Mouse (Mus musculus) adrenal gland, adult (tissue): ENCODE measurements around the gene Adam12.

ENCODE experiments used
- DNase-seq, 2 experiments: peaks; one replicate each; pipeline ENCODE4 v3.0.0; 2022 to 2023; ENCODE audit warnings: low spot score in 1 of 2; ENCODE audit not compliant: inconsistent age in 2 of 2

Gene Adam12

DNA sequence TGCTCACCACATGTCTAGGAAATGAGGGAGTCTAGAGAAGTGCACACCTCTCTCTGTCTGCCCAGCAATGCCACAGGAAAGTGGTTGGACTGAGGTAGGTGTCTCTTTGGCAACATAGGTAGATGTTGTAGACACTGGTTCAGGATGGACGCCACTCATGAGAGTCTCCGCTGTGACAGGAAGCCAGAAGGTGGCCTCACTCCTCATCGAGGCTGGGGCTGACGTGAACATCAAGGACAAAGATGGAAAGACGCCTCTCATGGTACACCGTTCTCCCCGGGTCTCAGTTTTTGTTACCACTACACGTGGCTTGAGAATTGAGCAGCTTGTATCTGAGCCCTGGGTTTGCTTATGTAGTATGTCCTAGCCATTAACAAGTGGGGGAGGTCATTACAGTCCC, 352.2 kb downstream of the Adam12 start:
- DNase-seq: no peak

DNA sequence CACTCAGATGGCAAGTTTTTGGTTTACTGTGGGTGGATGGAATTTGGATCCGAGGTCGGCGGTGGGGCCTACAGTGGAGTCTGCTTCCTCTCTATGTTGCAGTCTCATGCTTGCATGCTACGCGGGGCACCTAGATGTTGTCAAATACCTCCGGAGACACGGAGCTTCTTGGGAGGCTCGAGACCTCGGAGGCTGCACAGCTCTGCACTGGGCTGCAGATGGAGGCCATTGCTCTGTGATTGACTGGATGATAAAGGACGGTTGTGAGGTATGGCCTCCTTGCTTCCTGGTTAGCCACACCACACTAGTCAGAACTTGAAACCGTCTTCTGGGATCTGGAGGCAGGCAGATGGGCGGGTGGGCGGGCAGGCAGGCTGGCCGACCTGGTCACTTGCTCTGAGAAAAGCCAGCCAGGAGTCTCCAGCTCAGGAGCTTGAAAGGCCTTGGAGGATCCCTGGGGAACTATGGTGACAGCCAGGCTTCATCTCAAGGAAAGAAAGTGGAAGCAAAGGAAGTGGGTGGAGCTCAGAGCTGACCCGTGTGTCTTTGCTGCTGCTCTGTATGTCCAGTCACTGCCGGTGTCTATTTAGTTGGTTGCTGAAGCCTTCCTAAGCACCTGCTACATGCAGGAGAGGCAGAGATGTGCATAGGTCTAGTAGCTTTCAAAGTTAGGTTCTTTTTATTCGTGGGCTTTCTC, 355.2 kb downstream of the Adam12 start:
- DNase-seq: no peak

DNA sequence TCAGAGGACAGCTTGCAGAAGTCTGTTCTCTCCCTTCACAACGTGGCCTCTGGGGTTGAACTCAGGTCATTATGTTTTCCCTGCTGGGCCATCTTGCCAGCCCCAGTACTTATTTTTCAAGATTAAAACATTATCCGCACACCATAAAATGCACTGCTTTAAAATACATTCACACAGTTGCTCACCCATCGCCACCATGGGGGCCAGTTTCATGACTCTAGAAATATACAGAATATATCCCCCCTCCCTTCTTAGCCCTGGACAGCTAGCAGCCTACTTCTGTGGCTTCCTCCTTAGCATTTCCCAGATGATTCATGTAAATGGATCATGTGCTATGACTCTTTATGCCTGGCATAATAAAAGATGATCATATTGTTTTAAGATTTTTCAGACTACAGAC, 355.8 kb downstream of the Adam12 start:
- no peak for DNase-seq

DNA sequence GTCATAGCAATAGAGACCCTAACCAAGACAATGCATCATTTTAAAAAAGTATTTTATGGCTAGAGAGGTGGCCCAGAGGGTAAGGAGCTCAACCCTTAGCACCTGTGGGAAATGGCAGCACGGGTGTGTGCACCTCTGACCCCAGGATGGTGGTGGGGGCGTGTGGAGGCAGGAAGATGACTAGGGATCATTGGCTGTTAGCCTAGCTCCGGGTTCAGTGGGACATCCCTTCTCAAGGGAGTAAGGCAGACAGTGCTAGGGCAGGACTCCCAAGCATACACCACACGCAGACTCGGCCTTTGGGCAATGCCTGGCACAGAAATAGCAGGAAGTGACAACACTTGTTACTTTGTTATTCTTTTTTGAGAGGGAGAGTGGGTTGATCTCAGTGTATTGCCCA, 359.2 kb downstream of the Adam12 start:
- no peak for DNase-seq

DNA sequence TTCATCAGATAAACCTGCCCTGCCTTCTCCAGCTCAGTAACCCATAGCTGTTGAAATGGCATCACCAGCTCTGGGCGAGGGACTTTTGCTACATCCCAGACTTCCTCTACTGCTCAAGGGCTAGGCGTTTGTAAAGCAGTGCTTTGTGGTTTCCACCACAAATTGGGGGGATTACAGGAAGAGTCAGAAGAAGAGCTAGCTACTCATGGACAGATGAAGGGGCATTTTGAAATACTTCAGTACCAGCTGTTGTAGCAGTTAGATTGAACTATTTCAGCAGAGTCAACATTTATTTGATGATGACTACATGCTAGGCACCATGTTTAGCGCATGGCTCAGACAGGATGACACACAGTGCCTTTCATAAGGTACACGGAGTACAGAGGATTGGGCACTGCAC, 361.7 kb downstream of the Adam12 start:
- no peak for DNase-seq

DNA sequence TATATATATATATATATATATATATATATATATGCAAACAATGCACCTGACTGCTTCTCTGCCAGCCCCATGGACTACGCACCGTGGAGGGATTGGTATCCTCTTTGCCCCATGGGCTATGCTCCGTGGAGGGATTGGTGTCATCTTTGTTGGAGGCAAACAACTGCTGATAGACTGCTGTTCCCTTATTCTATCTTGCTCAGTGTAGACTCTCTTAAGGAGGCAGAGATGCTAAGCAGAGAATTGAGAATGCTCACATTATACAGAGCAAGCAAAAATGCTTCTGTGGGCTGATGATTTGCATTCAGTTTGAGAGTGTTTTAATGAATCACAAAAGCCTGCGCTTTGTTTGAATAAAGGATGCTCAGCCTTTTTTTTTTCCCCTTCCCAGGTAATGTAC, 368.3 kb downstream of the Adam12 start:
- DNase-seq: no peak

DNA sequence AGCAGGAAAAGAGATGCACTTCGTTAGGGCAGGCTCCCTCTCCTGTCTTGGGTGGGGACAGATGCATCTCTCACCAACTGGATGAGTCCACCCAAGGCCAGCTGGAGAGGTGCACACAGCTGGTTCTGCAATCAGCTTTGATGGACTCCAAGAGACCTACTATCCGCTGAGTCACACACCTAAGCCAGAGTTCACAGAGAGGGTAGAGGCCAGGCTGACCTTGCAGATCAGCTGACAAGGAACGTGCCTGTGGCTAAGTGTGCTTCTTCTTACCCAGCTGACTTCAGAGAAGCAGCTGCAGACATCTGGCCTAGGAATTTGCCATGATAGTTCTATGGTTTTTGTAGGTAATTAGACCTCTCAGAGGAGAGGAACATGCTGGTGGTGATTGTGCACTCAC, 368.8 kb downstream of the Adam12 start:
- peak; percentile 33 to 69 for DNase-seq

DNA sequence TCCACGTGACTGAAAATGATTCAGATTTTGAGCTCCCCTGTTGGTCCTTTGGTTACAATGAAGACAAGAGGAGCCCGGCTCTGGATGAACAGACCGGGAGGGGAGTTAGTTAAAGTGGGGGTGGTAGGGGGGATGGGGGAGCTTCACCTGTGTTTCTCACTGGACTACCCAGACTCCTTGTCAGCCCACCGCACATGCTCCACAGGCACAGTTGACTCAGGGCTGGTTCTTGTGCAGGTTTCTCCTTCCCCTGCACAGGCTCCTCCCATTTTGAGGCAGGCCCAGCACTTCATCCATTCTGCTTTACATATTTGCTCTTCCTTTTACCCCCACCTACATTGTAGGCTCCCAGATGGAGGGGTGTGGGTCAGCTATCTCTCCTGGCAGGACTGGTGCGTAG, 369.2 kb downstream of the Adam12 start:
- DNase-seq: peak in 1 of 2 experiments; percentile 23

DNA sequence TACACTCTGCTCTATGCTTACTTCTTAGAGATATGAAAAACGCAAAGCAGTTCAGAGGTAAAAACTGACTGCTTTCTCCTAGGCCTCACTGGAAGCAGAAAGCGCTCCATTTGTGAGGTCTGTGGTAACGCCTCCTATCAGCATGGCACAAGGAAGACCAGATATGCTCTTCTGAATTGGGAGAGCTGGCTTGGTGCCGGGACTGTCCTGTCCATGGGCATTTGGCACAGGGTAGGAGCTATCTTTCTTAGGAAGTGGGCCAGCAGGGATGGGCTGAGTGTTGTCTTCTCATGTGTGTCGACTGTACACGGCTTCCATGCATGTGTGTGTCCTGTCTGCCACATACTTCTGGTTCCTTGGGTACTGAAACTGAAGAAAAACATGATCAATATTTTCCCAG, 369.7 kb downstream of the Adam12 start:
- no peak for DNase-seq

DNA sequence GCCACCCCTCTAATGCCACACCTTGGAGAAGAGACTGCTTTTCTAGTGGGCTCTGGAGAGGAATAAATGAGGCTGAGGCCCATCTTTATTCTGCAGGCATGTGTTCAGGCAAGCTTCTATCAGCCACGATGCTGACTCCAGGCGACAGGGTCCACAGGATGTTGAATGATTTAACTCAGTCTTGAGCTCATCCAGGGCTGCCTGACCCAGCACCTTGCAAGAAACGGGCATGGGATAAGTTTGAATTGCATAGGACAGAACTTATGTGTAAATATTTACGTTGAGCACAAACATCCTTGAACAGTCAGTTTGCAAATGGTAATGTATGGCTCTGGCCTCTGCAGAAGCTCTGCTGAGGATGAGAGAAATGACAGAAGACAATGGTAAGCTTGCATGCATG, 372.4 kb downstream of the Adam12 start:
- DNase-seq: no peak

DNA sequence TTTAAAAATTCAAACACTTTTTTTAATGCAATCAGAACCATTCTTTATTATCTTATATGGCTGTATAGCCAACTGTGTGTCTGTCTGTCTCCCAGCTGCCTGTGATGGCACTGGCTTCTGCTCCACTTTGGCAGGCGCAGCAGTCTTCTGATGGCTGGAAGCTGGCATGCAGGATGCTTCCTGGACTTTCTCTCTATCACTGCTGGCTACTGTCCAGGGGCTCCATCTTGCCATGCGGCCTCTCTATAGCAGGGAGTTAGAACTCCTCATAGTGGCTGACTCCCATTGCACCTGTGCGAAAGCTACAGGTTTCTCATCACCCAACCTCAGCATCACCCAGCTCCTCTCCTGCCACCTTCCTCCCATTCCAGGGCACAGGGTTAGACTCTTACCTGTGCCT, 373.4 kb downstream of the Adam12 start:
- no peak for DNase-seq

DNA sequence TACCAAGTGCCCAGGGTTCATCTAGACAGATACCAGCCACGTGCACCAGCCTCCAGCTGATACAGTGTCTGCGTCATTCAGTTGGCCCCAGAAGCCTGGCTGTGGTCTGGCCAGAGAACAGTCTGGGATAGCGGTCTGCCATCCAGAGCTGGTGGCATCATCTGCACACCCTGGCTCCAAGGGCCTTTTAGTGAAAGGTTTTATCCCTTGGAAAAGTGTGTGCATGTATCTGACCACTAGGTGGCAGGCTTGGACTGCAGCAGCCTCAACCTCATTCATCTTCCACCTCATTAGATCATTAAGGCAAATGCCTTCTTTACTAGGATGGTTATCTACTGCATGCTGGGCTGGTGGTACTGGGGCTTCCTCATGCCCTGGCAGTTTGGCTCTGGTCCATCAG, 375.7 kb downstream of the Adam12 start:
- DNase-seq: peak; percentile 83 to 92

DNA sequence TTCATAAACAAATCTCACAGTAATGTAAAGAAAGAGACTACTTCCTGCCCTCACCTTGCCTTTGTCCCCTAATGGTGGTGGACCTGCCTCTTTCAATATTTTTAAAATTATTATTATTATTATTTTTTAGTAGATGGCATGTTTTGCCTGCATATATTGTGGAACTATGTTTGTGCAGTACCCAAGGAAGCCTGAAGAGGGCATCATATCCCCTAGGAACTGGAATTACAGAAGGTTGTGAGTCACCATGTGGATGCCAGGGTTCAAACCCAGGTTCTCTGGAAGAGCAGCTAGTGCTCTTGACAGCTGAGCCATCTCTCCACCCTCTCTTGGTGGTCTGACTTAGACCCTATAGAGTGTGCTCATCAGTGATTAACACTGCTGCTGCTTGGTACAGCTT, 381.2 kb downstream of the Adam12 start:
- DNase-seq: no peak

DNA sequence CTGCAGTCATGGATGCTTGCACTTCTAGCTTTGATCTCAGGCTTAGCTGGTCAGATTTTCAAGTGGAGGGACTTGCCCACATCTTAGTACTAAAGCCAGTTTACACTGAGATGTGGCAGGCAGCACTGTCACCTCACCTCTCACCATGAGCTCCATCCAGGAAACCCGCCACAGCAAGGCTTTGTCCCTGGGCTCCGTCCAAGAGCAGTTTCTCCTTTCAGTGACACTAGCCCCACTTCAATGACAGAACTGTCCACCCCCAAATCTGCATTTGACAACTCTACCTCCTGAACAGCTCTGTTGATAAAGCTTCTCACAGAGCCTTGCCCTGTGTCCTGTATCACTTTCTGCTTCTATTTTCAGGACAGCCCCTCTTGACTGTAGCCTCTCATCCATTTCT, 383.8 kb downstream of the Adam12 start:
- DNase-seq: no peak

DNA sequence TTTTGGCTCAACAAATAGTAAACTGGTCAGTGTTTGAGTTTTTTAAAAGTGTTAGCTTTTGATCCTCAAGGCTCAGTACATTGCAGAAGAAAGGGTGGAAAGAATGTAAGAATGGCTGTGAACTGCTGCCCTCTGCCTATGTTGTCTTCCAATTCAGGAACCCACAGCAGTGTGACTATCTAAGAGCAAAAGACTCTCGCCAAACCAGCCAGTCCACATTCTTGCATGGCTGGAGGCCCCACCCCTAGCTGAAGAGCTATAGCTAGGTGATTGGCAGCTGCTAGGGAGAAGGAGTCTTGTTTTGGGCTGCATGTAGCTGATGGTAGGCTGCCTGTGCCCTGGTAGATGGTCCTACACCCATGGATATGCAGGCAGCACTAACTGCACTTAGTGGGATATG, 384.8 kb downstream of the Adam12 start:
- DNase-seq: no peak

DNA sequence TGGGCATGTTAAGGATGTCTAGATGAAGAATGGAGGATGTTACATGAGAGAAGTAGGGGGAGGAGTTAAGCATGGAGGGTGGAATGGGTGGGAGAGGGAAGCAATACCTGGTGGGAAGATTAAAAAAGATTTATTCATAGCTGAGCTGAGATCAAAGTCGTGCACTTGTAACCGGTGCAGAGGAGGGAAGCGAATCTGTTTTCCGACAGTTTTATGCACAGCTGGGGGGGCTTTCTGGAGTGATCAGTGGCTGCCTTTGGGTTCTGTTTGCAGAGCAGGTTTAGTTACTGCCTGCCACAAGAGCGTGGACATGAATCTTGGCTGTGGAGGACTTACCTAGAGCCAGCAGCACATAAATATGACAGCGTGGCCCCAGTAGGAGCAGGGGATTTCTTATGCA, 389.9 kb downstream of the Adam12 start:
- DNase-seq: no peak

DNA sequence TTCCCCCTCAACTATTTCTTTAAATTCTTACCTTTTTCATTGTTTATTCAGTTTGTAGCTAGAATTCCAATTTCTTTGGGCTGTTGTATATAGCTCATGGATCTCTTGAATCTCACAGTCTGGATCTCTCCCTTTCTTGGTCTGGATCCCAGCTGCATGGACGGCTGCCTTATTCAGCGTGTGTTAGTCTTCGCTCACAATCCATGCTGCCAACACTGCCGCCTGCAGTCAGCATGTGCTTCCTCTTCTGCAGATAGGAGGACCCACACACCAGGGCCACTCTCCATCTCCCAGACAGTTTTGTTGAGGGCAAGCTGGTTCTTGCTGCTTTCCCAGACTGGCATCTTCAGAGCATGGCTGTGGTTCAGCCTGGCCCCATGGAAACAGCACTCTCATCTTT, 392.4 kb downstream of the Adam12 start:
- no peak for DNase-seq
